9 mouse cellular contexts compared by ENCODE assay signal in genomic region chrX:106185706-106186105, GRCm38 (mm10). TPM values are rescaled to one million over a fixed set of nuclear protein-coding genes. Genes with fewer than 3 reads are reported as not detected.
DNase-seq lines count a peak whose midpoint lies in the region; ATAC-seq and TF ChIP-seq lines count a peak whose summit lies in the region.
"Had no signal": no experiment of that assay in that cellular context is flagged by ENCODE, and none has a peak within 500 bp of the region (broad histone marks: within the 10 kb centered on the region; RNA-seq: fewer than 3 reads in every experiment).

No protein-coding gene starts in this region.

- no peaks in the 10 kb centered on the region for H3K27me3 ChIP-seq in heart, adult 2 months (ENCODE audit: control insufficient read depth, insufficient read depth, low read length)
- no peaks in the 10 kb centered on the region for H3K27me3 ChIP-seq in hindbrain, embryonic 11.5 days (ENCODE audit: control insufficient read depth, insufficient read depth, low read length)
- H3K27me3 ChIP-seq in midbrain, embryonic 12.5 days: no peaks in the 10 kb centered on the region

- no peak overlapping the region for H3K4me3 ChIP-seq in heart, adult 2 months
- no peak overlapping the region for H3K4me3 ChIP-seq in bone marrow macrophage, adult 2 months (ENCODE audit: insufficient read depth, low read length)
- H3K4me3 ChIP-seq in hindbrain, embryonic 11.5 days (ENCODE audit: low read depth, low read length): no peak overlapping the region
- H3K4me3 ChIP-seq in midbrain, embryonic 12.5 days: no peak overlapping the region

- no peak for DNase-seq in heart, adult 2 months
- DNase-seq in heart, adult 11 months: no peak
- peak; percentile 44 for DNase-seq in hindbrain, embryonic 11.5 days (ENCODE audit: low spot score)
- DNase-seq in thymus, postnatal 4 days: no peak
- DNase-seq in right cerebral cortex, adult 2 months (ENCODE audit: low spot score in 2 of 2): no peak
- no peak for DNase-seq in adrenal gland, adult (ENCODE audit: inconsistent age in 2 of 2, low spot score in 1 of 2)

- H3K4me1 ChIP-seq in heart, adult 2 months (ENCODE audit: control insufficient read depth, insufficient read depth, low read length): peaks cover 6% of the 10 kb centered on the region
- H3K4me1 ChIP-seq in bone marrow macrophage, adult 2 months (ENCODE audit: control insufficient read depth, insufficient read depth, low read length): peaks cover 18% of the 10 kb centered on the region
- no peaks in the 10 kb centered on the region for H3K4me1 ChIP-seq in hindbrain, embryonic 11.5 days (replicated peaks; ENCODE audit: control insufficient read depth, insufficient read depth, low read length)
- H3K4me1 ChIP-seq in midbrain, embryonic 12.5 days: peaks cover 25% of the 10 kb centered on the region

- ATAC-seq in hindbrain, embryonic 11.5 days (ENCODE audit: low FRiP score): no peak; the same call in 1 of the 2 replicates
- ATAC-seq in midbrain, embryonic 12.5 days (ENCODE audit: low FRiP score, low read depth): peak; percentile 16; the same call in 1 of the 2 replicates

- no peaks in the 10 kb centered on the region for H3K79me2 ChIP-seq in heart, adult 2 months (replicated peaks; ENCODE audit: control insufficient read depth, insufficient read depth, low read length)

- TF ChIP-seq POLR2A in heart, adult 2 months (IDR thresholded peaks at IDR 0.05; ENCODE audit: insufficient read depth, low read depth, low read length): no peak
- TF ChIP-seq POLR2A in bone marrow macrophage, adult 2 months (IDR thresholded peaks at IDR 0.05; ENCODE audit: borderline replicate concordance, low read depth, low read length): no peak

- peak overlapping the region; percentile 84 for H3K27ac ChIP-seq in heart, adult 2 months
- peak overlapping the region; percentile 45 for H3K27ac ChIP-seq in bone marrow macrophage, adult 2 months (ENCODE audit: insufficient read depth, low read depth, low read length)
- peak overlapping the region; percentile 74 for H3K27ac ChIP-seq in hindbrain, embryonic 11.5 days (ENCODE audit: low read depth, low read length)
- peak overlapping the region; percentile 78 for H3K27ac ChIP-seq in midbrain, embryonic 12.5 days (replicated peaks)

- no peak for TF ChIP-seq EP300 in heart, adult 2 months (IDR thresholded peaks at IDR 0.05; ENCODE audit: insufficient read depth, low read depth, low read length)

- WGBS in heart, adult 2 months: 33% methylated on average over 5 of the region's 5 CpGs
- 24% methylated on average over 5 of the region's 5 CpGs for WGBS in hindbrain, embryonic 11.5 days
- WGBS in midbrain, embryonic 12.5 days: 16% methylated on average over 5 of the region's 5 CpGs

- TF ChIP-seq CTCF in heart, adult 2 months (IDR thresholded peaks at IDR 0.05): no peak
- TF ChIP-seq CTCF in bone marrow macrophage, adult 2 months (IDR thresholded peaks at IDR 0.05; ENCODE audit: low read depth, low read length): no peak

- intact Hi-C loops in heart, adult 2 months (cut with DNase I): loop anchor here (5.0 to 10.0 kb wide), 2 partner anchors 158 to 261 kb away; partner anchors contain the start of genes Atp7a and Atrx

- peaks cover 14% of the 10 kb centered on the region for H3K36me3 ChIP-seq in heart, adult 2 months (ENCODE audit: control insufficient read depth, insufficient read depth, low read length)
- no peaks in the 10 kb centered on the region for H3K36me3 ChIP-seq in hindbrain, embryonic 11.5 days (ENCODE audit: control insufficient read depth, insufficient read depth, low read length)
- no peaks in the 10 kb centered on the region for H3K36me3 ChIP-seq in midbrain, embryonic 12.5 days

- H3K9ac ChIP-seq in heart, adult 2 months (ENCODE audit: low read depth, low read length): no peak overlapping the region
- no peak overlapping the region for H3K9ac ChIP-seq in hindbrain, embryonic 11.5 days (ENCODE audit: low read depth, low read length)
- H3K9ac ChIP-seq in midbrain, embryonic 12.5 days (replicated peaks): no peak overlapping the region

- H3K4me2 ChIP-seq in hindbrain, embryonic 11.5 days (replicated peaks; ENCODE audit: low read depth, low read length): no peak overlapping the region
- peak overlapping the region; percentile 13; the same call in 1 of the 2 replicates for H3K4me2 ChIP-seq in midbrain, embryonic 12.5 days (replicated peaks)

- H3K9me3 ChIP-seq in hindbrain, embryonic 11.5 days (ENCODE audit: control insufficient read depth, low read length): no peaks in the 10 kb centered on the region
- H3K9me3 ChIP-seq in midbrain, embryonic 12.5 days: no peaks in the 10 kb centered on the region
- H3K9me3 ChIP-seq: megakaryocyte, embryonic 14.5 days had no signal

RNA-seq across cellular contexts. Expression of gene Pgk1, which starts 1.2 kb away (rescaled TPM):
- 100 to 1,000 TPM; 424 to 456 TPM for total RNA-seq in heart, adult 2 months (2021)
- polyA plus RNA-seq in heart, adult 2 months (2012; rRNA removed): 237 and 484 TPM in 2 replicates
- 274 and 285 TPM in 2 replicates for polyA plus RNA-seq in bone marrow macrophage, adult 2 months (2012; ENCODE audit: insufficient read depth, insufficient read length, missing spikeins)
- 413 and 443 TPM in 2 replicates for polyA plus RNA-seq in hindbrain, embryonic 11.5 days (2014; fragmentation: Nextera tagmentation; extraction: Ambion mirVana)
- polyA plus RNA-seq in midbrain, embryonic 12.5 days (2016; fragmentation: Nextera tagmentation; extraction: Ambion mirVana): 290 and 294 TPM in 2 replicates

RNA-seq across cellular contexts. Expression of gene Taf9b, which starts 35.3 kb away (rescaled TPM):
- total RNA-seq in heart, adult 2 months (2021): 10 to 100 TPM in 1 of 2 experiments, 1 to 10 TPM in 1; 8.2 to 10.1 TPM
- polyA plus RNA-seq in heart, adult 2 months (2012; rRNA removed): 8.0 and 13.5 TPM in 2 replicates
- 3.1 and 3.3 TPM in 2 replicates for polyA plus RNA-seq in bone marrow macrophage, adult 2 months (2012; ENCODE audit: insufficient read depth, insufficient read length, missing spikeins)
- polyA plus RNA-seq in hindbrain, embryonic 11.5 days (2014; fragmentation: Nextera tagmentation; extraction: Ambion mirVana): 13.9 and 18.6 TPM in 2 replicates
- polyA plus RNA-seq in midbrain, embryonic 12.5 days (2016; fragmentation: Nextera tagmentation; extraction: Ambion mirVana): 12.4 and 14.2 TPM in 2 replicates

RNA-seq across cellular contexts. Expression of gene Tlr13, which starts 42.7 kb away (rescaled TPM):
- 1 to 10 TPM; 1.7 to 1.8 TPM for total RNA-seq in heart, adult 2 months (2021)
- polyA plus RNA-seq in heart, adult 2 months (2012; rRNA removed): 0.57 and 0.82 TPM in 2 replicates
- polyA plus RNA-seq in bone marrow macrophage, adult 2 months (2012; ENCODE audit: insufficient read depth, insufficient read length, missing spikeins): 151 and 181 TPM in 2 replicates
- 0.35 and 0.51 TPM in 2 replicates for polyA plus RNA-seq in hindbrain, embryonic 11.5 days (2014; fragmentation: Nextera tagmentation; extraction: Ambion mirVana)
- 0.21 and 0.28 TPM in 2 replicates for polyA plus RNA-seq in midbrain, embryonic 12.5 days (2016; fragmentation: Nextera tagmentation; extraction: Ambion mirVana)

Comparison
In these comparisons a context has a peak if more than half of its experiments do, and no peak if none do; other contexts are left out.
1. RNA of gene Tlr13, which starts 42.7 kb away (polyA plus RNA-seq): 151 to 181 TPM in bone marrow macrophage, adult 2 months; 0.57 to 0.82 TPM in heart, adult 2 months, 0.35 to 0.51 TPM in hindbrain, embryonic 11.5 days and 0.21 to 0.28 TPM in midbrain, embryonic 12.5 days; every median in the first group is over 10 times any median in the second.
2. Peak in every context shown above with its lines, with median percentiles within 50 percentile points of each other: H3K27ac ChIP-seq.